31 mouse cellular contexts compared by ENCODE assay signal in the genomic region with DNA sequence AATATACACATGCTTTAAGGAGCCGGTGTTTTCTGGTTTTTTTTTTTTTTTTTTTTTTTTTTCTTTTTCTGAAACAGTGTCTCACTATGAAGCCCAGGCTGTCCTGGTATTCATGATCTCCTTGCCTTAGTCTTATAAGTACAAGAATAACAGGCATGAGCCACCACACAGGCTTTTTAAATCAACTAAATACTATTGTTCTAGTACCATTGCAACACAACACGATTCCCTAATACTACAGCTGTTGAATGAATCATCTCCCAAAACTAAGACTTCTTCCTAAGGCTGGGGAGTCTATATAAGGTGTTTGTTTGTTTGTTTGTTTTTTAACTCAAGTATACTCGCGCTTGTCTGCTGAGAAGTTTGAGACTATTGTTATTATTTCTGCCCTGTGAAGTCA.
"Had no signal": no experiment of that assay in that cellular context is flagged by ENCODE, and none has a peak within 500 bp of the region (broad histone marks: within the 10 kb centered on the region; RNA-seq: fewer than 3 reads in every experiment).

No protein-coding gene starts in this region.

- H3K9me3 ChIP-seq: limb, embryonic 10.5 days; limb, embryonic 12.5 days; limb, embryonic 13.5 days; limb, embryonic 15.5 days; liver, embryonic 12.5 days; liver, embryonic 13.5 days; liver, embryonic 15.5 days; lung, embryonic 15.5 days; megakaryocyte, embryonic 14.5 days; midbrain, embryonic 10.5 days; midbrain, embryonic 12.5 days; midbrain, embryonic 13.5 days; midbrain, embryonic 15.5 days; neural tube, embryonic 12.5 days had no signal

- DNase-seq: left cerebral cortex, postnatal 4 days; liver; liver, embryonic 13.5 days; liver, postnatal 0 days; lung, adult 2 months; lung, embryonic 14.5 days; lung, postnatal 10 days; lung, postnatal 14 days; lung, postnatal 36 days; lung, postnatal 4 days; midbrain, embryonic 14.5 days had no signal

- H3K27ac ChIP-seq: left cerebral cortex, adult 2 months; limb, embryonic 10.5 days; limb, embryonic 12.5 days; limb, embryonic 13.5 days; limb, embryonic 15.5 days; liver, embryonic 12.5 days; liver, embryonic 13.5 days; liver, embryonic 14.5 days; liver, embryonic 15.5 days; lung, embryonic 15.5 days; macrophage; midbrain, embryonic 10.5 days; midbrain, embryonic 12.5 days; midbrain, embryonic 13.5 days; midbrain, embryonic 15.5 days; neural tube, embryonic 12.5 days had no signal

- ATAC-seq: liver, embryonic 12.5 days; liver, postnatal 0 days; midbrain, embryonic 13.5 days; midbrain, embryonic 15.5 days; midbrain, embryonic 16.5 days had no signal

- H3K4me1 ChIP-seq: limb, embryonic 10.5 days; limb, embryonic 15.5 days; liver, embryonic 12.5 days; liver, embryonic 13.5 days; liver, embryonic 15.5 days; megakaryocyte, embryonic 14.5 days; midbrain, embryonic 10.5 days; midbrain, embryonic 12.5 days; midbrain, embryonic 13.5 days; midbrain, embryonic 15.5 days; neural tube, embryonic 12.5 days had no signal

- H3K9ac ChIP-seq: limb, embryonic 12.5 days; limb, embryonic 13.5 days; limb, embryonic 15.5 days; liver, embryonic 12.5 days; liver, embryonic 13.5 days; liver, embryonic 14.5 days; liver, embryonic 15.5 days; liver, postnatal 0 days; lung, embryonic 14.5 days; lung, embryonic 15.5 days; midbrain, embryonic 12.5 days; midbrain, embryonic 13.5 days; midbrain, embryonic 15.5 days; neural tube, embryonic 12.5 days had no signal

- H3K36me3 ChIP-seq: limb, embryonic 15.5 days; liver, embryonic 13.5 days; liver, embryonic 15.5 days; midbrain, embryonic 13.5 days; midbrain, embryonic 15.5 days; neural tube, embryonic 12.5 days had no signal

- H3K27me3 ChIP-seq: limb, embryonic 12.5 days; limb, embryonic 13.5 days; limb, embryonic 15.5 days; liver, embryonic 12.5 days; liver, embryonic 13.5 days; liver, embryonic 15.5 days; lung, embryonic 15.5 days; megakaryocyte, embryonic 14.5 days; midbrain, embryonic 12.5 days; midbrain, embryonic 13.5 days; midbrain, embryonic 15.5 days; neural tube, embryonic 12.5 days had no signal

- H3K4me3 ChIP-seq: left cerebral cortex, adult 2 months; limb, embryonic 10.5 days; limb, embryonic 12.5 days; limb, embryonic 13.5 days; limb, embryonic 15.5 days; liver, embryonic 12.5 days; liver, embryonic 13.5 days; liver, embryonic 15.5 days; lung, embryonic 15.5 days; megakaryocyte, embryonic 14.5 days; midbrain, embryonic 10.5 days; midbrain, embryonic 12.5 days; midbrain, embryonic 13.5 days; midbrain, embryonic 15.5 days; myocyte; neural tube, embryonic 12.5 days had no signal

- H3K4me2 ChIP-seq: limb, embryonic 12.5 days; limb, embryonic 13.5 days; limb, embryonic 15.5 days; liver, embryonic 11.5 days; liver, embryonic 12.5 days; liver, embryonic 13.5 days; liver, embryonic 15.5 days; lung, embryonic 14.5 days; lung, embryonic 15.5 days; midbrain, embryonic 11.5 days; midbrain, embryonic 12.5 days; midbrain, embryonic 13.5 days; midbrain, embryonic 15.5 days; neural tube, embryonic 12.5 days had no signal
